Mouse (Mus musculus): Measurements from ENCODE around the gene A3galt2.

GRCm38 (mm10) chr4:128727019-128727720 is 28.0 kb upstream of the A3galt2 start:
- TF ChIP-seq CTCF (IDR thresholded peaks at IDR 0.05; ENCODE audit: low read depth) (no peak), EP300 (optimal IDR thresholded peaks at IDR 0.05) (no peak)
